ENCODE assay signal across 21 mouse cellular contexts in genomic region chr12:112575274-112575986, GRCm38 (mm10). TPM values are rescaled to one million over a fixed set of nuclear protein-coding genes. Genes with fewer than 3 reads are reported as not detected.
DNase-seq lines count a peak whose midpoint lies in the region; ATAC-seq and TF ChIP-seq lines count a peak whose summit lies in the region.
"Had no signal": no experiment of that assay in that cellular context is flagged by ENCODE, and none has a peak within 500 bp of the region (broad histone marks: within the 10 kb centered on the region; RNA-seq: fewer than 3 reads in every experiment).

No protein-coding gene starts in this region.

- no peak overlapping the region for H3K4me3 ChIP-seq in heart, embryonic 16.5 days (ENCODE audit: low read length)
- no peak overlapping the region for H3K4me3 ChIP-seq in lung, embryonic 14.5 days (ENCODE audit: low read depth, low read length)
- no peak overlapping the region for H3K4me3 ChIP-seq in intestine, embryonic 16.5 days (ENCODE audit: low read length)
- H3K4me3 ChIP-seq: embryonic facial prominence, embryonic 12.5 days; forebrain, embryonic 10.5 days had no signal

- no peak for TF ChIP-seq CTCF in lung, embryonic 14.5 days (IDR thresholded peaks at IDR 0.05; ENCODE audit: low read depth)

- DNase-seq in heart, adult 9 months (ENCODE audit: low spot score in 2 of 2) = no peak
- DNase-seq in lung, embryonic 14.5 days = no peak
- no peak for DNase-seq in lung, adult 18-20 months
- DNase-seq in adrenal gland, adult (ENCODE audit: inconsistent age in 2 of 2, low spot score in 1 of 2) = no peak
- no peak for DNase-seq in gastrocnemius, adult 18-20 months (ENCODE audit: low spot score)
- DNase-seq: adrenal gland, postnatal 25 days; B cell, adult 2 months; cerebellum, adult 2 months; gastrocnemius, postnatal 25 days had no signal

- peak overlapping the region; percentile 48 for H3K27ac ChIP-seq in heart, embryonic 16.5 days (ENCODE audit: low read length)
- peak overlapping the region; percentile 27; the same call in 1 of the 2 replicates for H3K27ac ChIP-seq in lung, embryonic 14.5 days (ENCODE audit: low read depth)
- peak overlapping the region; percentile 98 for H3K27ac ChIP-seq in intestine, embryonic 16.5 days (ENCODE audit: low read length)

- no peak overlapping the region for H3K4me2 ChIP-seq in heart, embryonic 16.5 days (ENCODE audit: low read depth, low read length)
- no peak overlapping the region for H3K4me2 ChIP-seq in lung, embryonic 14.5 days
- H3K4me2 ChIP-seq in intestine, embryonic 16.5 days (ENCODE audit: low read depth, low read length) = no peak overlapping the region
- H3K4me2 ChIP-seq: embryonic facial prominence, embryonic 12.5 days; liver, embryonic 11.5 days had no signal

- peaks cover 35% of the 10 kb centered on the region for H3K4me1 ChIP-seq in heart, embryonic 16.5 days (ENCODE audit: control insufficient read depth, insufficient read depth, low read length)
- H3K4me1 ChIP-seq in lung, embryonic 14.5 days (ENCODE audit: insufficient read depth) = peaks cover 14% of the 10 kb centered on the region
- peaks cover 43% of the 10 kb centered on the region for H3K4me1 ChIP-seq in intestine, embryonic 16.5 days (ENCODE audit: control insufficient read depth, insufficient read depth, low read length)

- 41% methylated on average over 8 of the region's 8 CpGs for WGBS in heart, embryonic 16.5 days
- WGBS in lung, embryonic 14.5 days = 59% methylated on average over 8 of the region's 8 CpGs
- 55% methylated on average over 8 of the region's 8 CpGs for WGBS in intestine, embryonic 16.5 days

- no peaks in the 10 kb centered on the region for H3K9me3 ChIP-seq in heart, embryonic 16.5 days (replicated peaks; ENCODE audit: control insufficient read depth, low read length)
- H3K9me3 ChIP-seq in lung, embryonic 14.5 days (ENCODE audit: low read depth, low read length) = no peaks in the 10 kb centered on the region
- H3K9me3 ChIP-seq in intestine, embryonic 16.5 days (ENCODE audit: control insufficient read depth, low read length) = no peaks in the 10 kb centered on the region
- H3K9me3 ChIP-seq: embryonic facial prominence, embryonic 12.5 days; forebrain, embryonic 10.5 days had no signal

- no peaks in the 10 kb centered on the region for H3K27me3 ChIP-seq in heart, embryonic 16.5 days (ENCODE audit: control insufficient read depth, insufficient read depth, low read length)
- H3K27me3 ChIP-seq in lung, embryonic 14.5 days (ENCODE audit: insufficient read depth, low read length) = no peaks in the 10 kb centered on the region
- H3K27me3 ChIP-seq in intestine, embryonic 16.5 days (replicated peaks; ENCODE audit: control insufficient read depth, insufficient read depth, low read length) = no peaks in the 10 kb centered on the region
- H3K27me3 ChIP-seq: embryonic facial prominence, embryonic 12.5 days; Patski had no signal

- ATAC-seq in heart, embryonic 16.5 days (replicated peaks; ENCODE audit: extremely low read depth, insufficient read depth, low FRiP score) = no peak
- no peak for ATAC-seq in lung, embryonic 14.5 days (ENCODE audit: insufficient read depth)
- ATAC-seq in intestine, embryonic 16.5 days = peak; percentile 51
- ATAC-seq: activated CD4-positive, CD25-positive, alpha-beta regulatory T cell, adult 4 months; midbrain, embryonic 16.5 days; Patski had no signal

- no peaks in the 10 kb centered on the region for H3K36me3 ChIP-seq in heart, embryonic 16.5 days (ENCODE audit: control insufficient read depth, insufficient read depth)
- no peaks in the 10 kb centered on the region for H3K36me3 ChIP-seq in lung, embryonic 14.5 days (ENCODE audit: insufficient read depth)
- H3K36me3 ChIP-seq in intestine, embryonic 16.5 days (ENCODE audit: control insufficient read depth, insufficient read depth, low read length) = no peaks in the 10 kb centered on the region
- H3K36me3 ChIP-seq: embryonic facial prominence, embryonic 12.5 days; forebrain, embryonic 10.5 days had no signal

- H3K9ac ChIP-seq in heart, embryonic 16.5 days (ENCODE audit: low read length) = no peak overlapping the region
- H3K9ac ChIP-seq in lung, embryonic 14.5 days = no peak overlapping the region
- H3K9ac ChIP-seq in intestine, embryonic 16.5 days (ENCODE audit: low read depth, low read length) = no peak overlapping the region; the same call in 1 of the 2 replicates
- H3K9ac ChIP-seq: embryonic facial prominence, embryonic 12.5 days had no signal

RNA-seq across cellular contexts. Expression of gene Inf2, which starts 13.2 kb away (rescaled TPM):
- 3.0 and 3.6 TPM in 2 replicates for polyA plus RNA-seq in heart, embryonic 16.5 days (2015; fragmentation: Nextera tagmentation; extraction: Ambion mirVana)
- polyA plus RNA-seq in lung, embryonic 14.5 days (2014; fragmentation: Nextera tagmentation; extraction: Ambion mirVana) = 4.5 and 5.2 TPM in 2 replicates
- polyA plus RNA-seq in intestine, embryonic 16.5 days (2015; fragmentation: Nextera tagmentation; extraction: Ambion mirVana) = 1.6 and 2.6 TPM in 2 replicates
- total RNA-seq in gastrocnemius, adult 18-20 months (2021) = 10 to 100 TPM in 1 of 2 experiments, 1 to 10 TPM in 1; 7.7 to 11.0 TPM

RNA-seq across cellular contexts. Expression of gene Adssl1, which starts 44.4 kb away (rescaled TPM):
- 108 and 118 TPM in 2 replicates for polyA plus RNA-seq in heart, embryonic 16.5 days (2015; fragmentation: Nextera tagmentation; extraction: Ambion mirVana)
- polyA plus RNA-seq in lung, embryonic 14.5 days (2014; fragmentation: Nextera tagmentation; extraction: Ambion mirVana) = 3.8 and 5.0 TPM in 2 replicates
- polyA plus RNA-seq in intestine, embryonic 16.5 days (2015; fragmentation: Nextera tagmentation; extraction: Ambion mirVana) = 2.1 and 2.7 TPM in 2 replicates
- 1,000 to 10,000 TPM in 1 of 2 experiments, 100 to 1,000 TPM in 1; 975 to 1,075 TPM for total RNA-seq in gastrocnemius, adult 18-20 months (2021)

RNA-seq across cellular contexts. Expression of gene Tmem179, which starts 58.9 kb away (rescaled TPM):
- 0.22 and 0.41 TPM in 2 replicates for polyA plus RNA-seq in heart, embryonic 16.5 days (2015; fragmentation: Nextera tagmentation; extraction: Ambion mirVana)
- 0.12 and 0.32 TPM in 2 replicates for polyA plus RNA-seq in lung, embryonic 14.5 days (2014; fragmentation: Nextera tagmentation; extraction: Ambion mirVana)
- polyA plus RNA-seq in intestine, embryonic 16.5 days (2015; fragmentation: Nextera tagmentation; extraction: Ambion mirVana) = 2.5 and 2.8 TPM in 2 replicates
- not detected for total RNA-seq in gastrocnemius, adult 18-20 months (2021)
- total RNA-seq: common myeloid progenitor, adult 5-6 weeks; heart, adult 8-10 months; megakaryocyte progenitor cell, adult 5-6 weeks had no signal
- polyA plus RNA-seq: activated CD4-positive, CD25-positive, alpha-beta regulatory T cell, adult 4 months; lung, postnatal 0 days had no signal

Comparison
In these comparisons a context has a peak if more than half of its experiments do, and no peak if none do; other contexts are left out.
1. H3K27ac ChIP-seq: peak in every context shown above with its lines; median percentile 98 in intestine, embryonic 16.5 days; 48 in heart, embryonic 16.5 days; 27 in lung, embryonic 14.5 days.
2. RNA of gene Adssl1, which starts 44.4 kb away (polyA plus RNA-seq): 108 to 118 TPM in heart, embryonic 16.5 days; 3.8 to 5.0 TPM in lung, embryonic 14.5 days and 2.1 to 2.7 TPM in intestine, embryonic 16.5 days; every median in the first group is over 10 times any median in the second.